Mouse (Mus musculus) midbrain, postnatal 0 days (tissue): Measurements from ENCODE around the gene Zfp346. TPM values are rescaled to one million over a fixed set of nuclear protein-coding genes. Genes with fewer than 3 reads are reported as not detected.

Experiments
- ATAC-seq: fragments of 200-750 bp; cut with Nextera tagmentation; 2 replicates; pipeline ENCODE4 v1.8.0; 2017; ENCODE audit warnings: moderate number of reproducible peaks, mild to moderate bottlenecking, moderate TSS enrichment, moderate library complexity; ENCODE audit not compliant: low FRiP score
- DNase-seq: peaks from one replicate; pipeline ENCODE4 v3.0.0-alpha.2; 2015; ENCODE audit warnings: low spot score
- H3K27ac ChIP-seq: fragments of 300-500 bp; sonication (generic); 2 replicates; pipeline ENCODE4 v1.5.1; 2014; ENCODE audit warnings: low read depth, mild to moderate bottlenecking, low read length, mixed read lengths
- H3K27me3 ChIP-seq: fragments of 300-500 bp; sonication (generic); 2 replicates; pipeline ENCODE4 v1.6.1; 2014; ENCODE audit warnings: low read length, control low read depth, mixed read lengths; ENCODE audit not compliant: insufficient read depth
- H3K36me3 ChIP-seq: fragments of 300-500 bp; sonication (generic); 2 replicates; pipeline ENCODE4 v1.6.1; 2014; ENCODE audit warnings: low read length, control low read depth, mixed read lengths; ENCODE audit not compliant: insufficient read depth
- H3K4me1 ChIP-seq: fragments of 300-500 bp; sonication (generic); 2 replicates; pipeline ENCODE4 v1.6.1; 2014; ENCODE audit warnings: mild to moderate bottlenecking, control low read depth, antibody characterized with exemption, low read length, mixed read lengths; ENCODE audit not compliant: insufficient read depth
- H3K4me2 ChIP-seq: fragments of 300-500 bp; sonication (generic); 2 replicates; pipeline ENCODE4 v1.6.1; 2014; ENCODE audit warnings: low read depth, mild to moderate bottlenecking, low read length, mixed read lengths; ENCODE audit not compliant: poor library complexity, severe bottlenecking
- H3K4me3 ChIP-seq: fragments of 300-500 bp; sonication (generic); 2 replicates; pipeline ENCODE4 v1.5.1; 2014; ENCODE audit warnings: low read depth, mild to moderate bottlenecking, low read length, moderate library complexity
- H3K9ac ChIP-seq: fragments of 300-500 bp; sonication (generic); replicated peaks from 2 replicates; pipeline ENCODE4 v1.6.1; 2014; ENCODE audit warnings: mild to moderate bottlenecking, low read length, moderate library complexity, mixed read lengths; ENCODE audit not compliant: poor library complexity, severe bottlenecking
- H3K9me3 ChIP-seq: fragments of 300-500 bp; sonication (generic); 2 replicates; pipeline ENCODE4 v1.6.1; 2016; ENCODE audit warnings: low read length, control low read depth
- CTCF ChIP-seq: IDR thresholded peaks from 2 replicates; pipeline ENCODE4 v1.5.1; 2016; ENCODE audit warnings: antibody characterized with exemption, mild to moderate bottlenecking
- whole genome bisulfite sequencing: fragments of 180-500 bp; shearing (Covaris S2); extraction: QIAGEN DNeasy Blood & Tissue Kit; methylation state at CpG from one replicate; pipeline ENCODE4 v1.1.7; 2014; 5-methylcytosine and 5-hydroxymethylcytosine counted together
- polyA plus RNA-seq: library from polyadenylated mRNA; unstranded; fragments of >200 nt; fragmentation: Nextera tagmentation; extraction: Ambion mirVana; gene quantifications from 2 replicates; pipeline ENCODE4 v1.2.1, GENCODE M21; 2015
- total RNA-seq: library from RNA; depleted of rRNA; stranded (reverse); fragments of >200 nt; gene quantifications from 2 replicates; pipeline ENCODE4 v1.2.3, GENCODE M21; 2014

The Zfp346 gene
- total and polyA plus RNA-seq, 2 experiments from 2014 or later = 24.8 to 36.8 TPM

GRCm38 (mm10) chr13:55133448-55133847 lies 28.3 kb downstream of the Zfp346 start, which contains the start of gene Gm17617:
Gene Gm17617, minus strand, starts transcription at chr13:55133548.
- no peaks in the 10 kb centered on the region for H3K4me1 ChIP-seq
- no peak within 1 kb of the TSS for H3K4me3 ChIP-seq
- H3K27me3 ChIP-seq = no peaks in the 10 kb centered on the region
- no peak within 1 kb of the TSS for H3K27ac ChIP-seq
- peaks cover 40% of the 10 kb centered on the region for H3K36me3 ChIP-seq
- no peak for TF ChIP-seq CTCF
- H3K4me2 ChIP-seq = no peak within 1 kb of the TSS
- H3K9ac ChIP-seq = no peak within 1 kb of the TSS
- WGBS = 100% methylated on average over 2 of the region's 2 CpGs
- no peaks in the 10 kb centered on the region for H3K9me3 ChIP-seq
- DNase-seq (no peak), ATAC-seq (no peak)

GRCm38 (mm10) chr13:55135382-55135781 lies 30.3 kb downstream of the Zfp346 start:
- WGBS = 7% methylated on average over 5 of the region's 5 CpGs

GRCm38 (mm10) chr13:55140271-55140670 lies 35.2 kb downstream of the Zfp346 start:
- Histone ChIP-seq H3K9ac (no peak overlapping the region), H3K4me1 (no peaks in the 10 kb centered on the region), H3K9me3 (no peaks in the 10 kb centered on the region), H3K4me3 (no peak overlapping the region), H3K27ac (no peak overlapping the region), H3K36me3 (no peaks in the 10 kb centered on the region), H3K4me2 (no peak overlapping the region), H3K27me3 (no peaks in the 10 kb centered on the region)
- ATAC-seq (no peak), DNase-seq (no peak)
- WGBS = 61% methylated on average over 2 of the region's 2 CpGs
- TF ChIP-seq CTCF = no peak

More at GRCm38 (mm10) chr13:55135382-55135781, 30.3 kb downstream of the Zfp346 start:
- Histone ChIP-seq H3K9me3 (no peaks in the 10 kb centered on the region), H3K27ac (no peak overlapping the region), H3K27me3 (no peaks in the 10 kb centered on the region), H3K4me2 (no peak overlapping the region), H3K9ac (no peak overlapping the region), H3K36me3 (peaks cover 30% of the 10 kb centered on the region), H3K4me3 (no peak overlapping the region), H3K4me1 (no peaks in the 10 kb centered on the region)
- DNase-seq (peak; percentile 27), ATAC-seq (no peak)
- TF ChIP-seq CTCF = peak; percentile 79

- Histone ChIP-seq H3K4me2 (peak within 1 kb of the TSS; percentile 98), H3K27ac (no peak within 1 kb of the TSS), H3K9ac (peak within 1 kb of the TSS; percentile 34; the same call in 1 of the 2 replicates), H3K27me3 (peaks cover 9% of the 10 kb centered on the region; the same call in 1 of the 2 replicates), H3K9me3 (no peaks in the 10 kb centered on the region), H3K4me3 (peak within 1 kb of the TSS; percentile 48), H3K36me3 (no peaks in the 10 kb centered on the region), H3K4me1 (no peaks in the 10 kb centered on the region)
- 0 out of 2 replicates have a peak, but pooled peaks have one; percentile 34 for ATAC-seq
- no peak for DNase-seq
- no peak for TF ChIP-seq CTCF
- WGBS = under 1% methylated on average over 66 of the region's 68 CpGs
Measured at GRCm38 (mm10) chr13:55152621-55153415, 47.7 kb downstream of the Zfp346 start, which contains the start of gene Fgfr4. Gene Fgfr4, plus strand, starts transcription at chr13:55152640.

- Histone ChIP-seq H3K9ac (no peak overlapping the region), H3K4me3 (no peak overlapping the region), H3K27me3 (peaks cover 9% of the 10 kb centered on the region; the same call in 1 of the 2 replicates), H3K4me1 (no peaks in the 10 kb centered on the region), H3K36me3 (no peaks in the 10 kb centered on the region), H3K4me2 (no peak overlapping the region), H3K27ac (no peak overlapping the region), H3K9me3 (no peaks in the 10 kb centered on the region)
- ATAC-seq (no peak), DNase-seq (no peak)
- WGBS = 84% methylated on average over 5 of the region's 5 CpGs
- no peak for TF ChIP-seq CTCF
Measured at GRCm38 (mm10) chr13:55153951-55154350, 48.8 kb downstream of the Zfp346 start.

GRCm38 (mm10) chr13:55162365-55162764 lies 57.3 kb downstream of the Zfp346 start:
- TF ChIP-seq CTCF = no peak

More at GRCm38 (mm10) chr13:55162365-55162764, 57.3 kb downstream of the Zfp346 start:
- no peak overlapping the region for H3K4me3 ChIP-seq
- no peaks in the 10 kb centered on the region for H3K36me3 ChIP-seq
- WGBS = 66% methylated on average over 7 of the region's 7 CpGs
- no peak overlapping the region for H3K27ac ChIP-seq
- no peaks in the 10 kb centered on the region for H3K27me3 ChIP-seq
- no peak overlapping the region for H3K4me2 ChIP-seq
- no peak for ATAC-seq
- H3K4me1 ChIP-seq = no peaks in the 10 kb centered on the region
- H3K9ac ChIP-seq = no peak overlapping the region
- no peak for DNase-seq
- H3K9me3 ChIP-seq = no peaks in the 10 kb centered on the region
